Mouse (Mus musculus): ENCODE data around the gene Epb41l3.

DNA sequence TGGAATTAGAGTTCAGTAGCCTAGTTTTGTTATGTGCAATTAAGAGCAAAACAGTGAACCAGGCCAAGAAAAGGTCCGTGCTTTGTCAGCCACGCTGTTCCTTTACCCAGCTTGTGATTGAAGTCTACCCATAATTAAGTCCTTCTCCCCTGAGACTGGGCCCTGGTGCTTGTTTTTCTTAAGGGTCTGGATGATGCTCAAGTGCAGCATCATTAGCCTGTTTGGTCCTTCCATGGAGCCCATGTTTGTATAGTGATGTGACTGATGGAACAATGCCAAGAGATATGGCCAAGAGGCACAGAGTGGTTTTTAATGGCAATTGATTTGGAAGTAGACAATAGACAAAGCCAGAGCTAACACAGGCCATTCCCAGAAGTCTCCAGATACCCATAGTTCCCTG, 36.7 kb downstream of the Epb41l3 start:
- TF ChIP-seq CHD2 (IDR thresholded peaks at IDR 0.05; ENCODE audit: low read depth, low read length): no peak
- no peak for TF ChIP-seq ZC3H11A (IDR thresholded peaks at IDR 0.05; ENCODE audit: borderline replicate concordance, low read depth, low read length)
- TF ChIP-seq MAFK (IDR thresholded peaks at IDR 0.05; ENCODE audit: insufficient read depth, low read depth, low read length): no peak

All from ES-E14 (cell line).